Mouse (Mus musculus) forebrain, embryonic 12.5 days (tissue): Measurements from ENCODE around the gene Polr1e. TPM values are rescaled to one million over a fixed set of nuclear protein-coding genes. Genes with fewer than 3 reads are reported as not detected.

Experiments used
- ATAC-seq: fragments of 200-750 bp; cut with Nextera tagmentation; 2 replicates; pipeline ENCODE4 v1.8.0; 2017; ENCODE audit warnings: moderate TSS enrichment; ENCODE audit not compliant: low FRiP score
- H3K27ac ChIP-seq: fragments of 300-500 bp; sonication (generic); 2 replicates; pipeline ENCODE4 v1.5.1; 2016; ENCODE audit warnings: mild to moderate bottlenecking
- H3K27me3 ChIP-seq: fragments of 300-500 bp; sonication (generic); 2 replicates; pipeline ENCODE4 v1.6.1; 2016; ENCODE audit warnings: mild to moderate bottlenecking
- H3K36me3 ChIP-seq: fragments of 300-500 bp; sonication (generic); replicated peaks from 2 replicates; pipeline ENCODE4 v1.6.1; 2016; ENCODE audit warnings: mild to moderate bottlenecking
- H3K4me1 ChIP-seq: fragments of 300-500 bp; sonication (generic); 2 replicates; pipeline ENCODE4 v1.6.1; 2016
- H3K4me2 ChIP-seq: fragments of 300-500 bp; sonication (generic); 2 replicates; pipeline ENCODE4 v1.6.1; 2016; ENCODE audit warnings: mild to moderate bottlenecking, moderate library complexity
- H3K4me3 ChIP-seq: fragments of 300-500 bp; sonication (generic); replicated peaks from 2 replicates; pipeline ENCODE4 v1.5.1; 2016; ENCODE audit warnings: mild to moderate bottlenecking
- H3K9ac ChIP-seq: fragments of 300-500 bp; sonication (generic); 2 replicates; pipeline ENCODE4 v1.6.1; 2016; ENCODE audit warnings: mild to moderate bottlenecking
- H3K9me3 ChIP-seq: fragments of 300-500 bp; sonication (generic); 2 replicates; pipeline ENCODE4 v1.6.1; 2016
- WGBS: fragments of 180-500 bp; shearing (Covaris S2); methylation state at CpG from one replicate; pipeline ENCODE4 v1.1.7; 2016; 5-methylcytosine and 5-hydroxymethylcytosine counted together
- polyA plus RNA-seq: library from polyadenylated mRNA; unstranded; fragments of >200 nt; fragmentation: Nextera tagmentation; extraction: Ambion mirVana; gene quantifications from 2 replicates; pipeline ENCODE4 v1.2.1, GENCODE M21; 2016

The Polr1e gene
- polyA plus RNA-seq, result 41.5 and 45.5 TPM in 2 replicates

GRCm38 (mm10) chr4:45018452-45018980 is at the start of gene Polr1e:
TSS of gene Polr1e (plus strand) at chr4:45018583.
- H3K4me2 ChIP-seq, result peak within 1 kb of the TSS; percentile 97
- H3K27me3 ChIP-seq, result no peaks in the 10 kb centered on the region
- H3K36me3 ChIP-seq, result no peaks in the 10 kb centered on the region; the same call in 1 of the 2 replicates
- 0 out of 2 replicates have a peak within 1 kb of the TSS, but pooled peaks have one; percentile 25 for H3K27ac ChIP-seq
- peaks cover 29% of the 10 kb centered on the region for H3K4me1 ChIP-seq
- no peaks in the 10 kb centered on the region for H3K9me3 ChIP-seq
- peak within 1 kb of the TSS; percentile 63 for H3K9ac ChIP-seq
- H3K4me3 ChIP-seq, result peak within 1 kb of the TSS; percentile 75
- ATAC-seq, result peak; percentile 95
- WGBS, result under 1% methylated on average over 29 of the region's 29 CpGs

- H3K27me3 ChIP-seq, result no peaks in the 10 kb centered on the region; the same call in 1 of the 2 replicates
- no peak for ATAC-seq
- no peaks in the 10 kb centered on the region for H3K36me3 ChIP-seq
- no peaks in the 10 kb centered on the region; the same call in 1 of the 2 replicates for H3K4me1 ChIP-seq
- no peak overlapping the region for H3K27ac ChIP-seq
- no peak overlapping the region for H3K4me2 ChIP-seq
- 94% methylated on average over 7 of the region's 7 CpGs for WGBS
- no peak overlapping the region for H3K9ac ChIP-seq
- H3K4me3 ChIP-seq, result no peak overlapping the region
- H3K9me3 ChIP-seq, result no peaks in the 10 kb centered on the region
Measured at GRCm38 (mm10) chr4:44970056-44970455, 48.3 kb upstream of the Polr1e start.

GRCm38 (mm10) chr4:44970612-44971110 is 47.7 kb upstream of the Polr1e start:
- Histone ChIP-seq H3K4me1 (no peaks in the 10 kb centered on the region; the same call in 1 of the 2 replicates), H3K9ac (no peak overlapping the region), H3K4me3 (no peak overlapping the region), H3K27ac (no peak overlapping the region), H3K9me3 (no peaks in the 10 kb centered on the region), H3K4me2 (no peak overlapping the region), H3K27me3 (no peaks in the 10 kb centered on the region; the same call in 1 of the 2 replicates), H3K36me3 (no peaks in the 10 kb centered on the region)
- WGBS, result 23% methylated on average over 10 of the region's 10 CpGs
- no peak for ATAC-seq

GRCm38 (mm10) chr4:44973450-44973849 is 44.9 kb upstream of the Polr1e start:
- H3K4me3 ChIP-seq, result no peak overlapping the region
- no peaks in the 10 kb centered on the region for H3K9me3 ChIP-seq
- no peak overlapping the region for H3K27ac ChIP-seq
- peak overlapping the region; percentile 36 for H3K4me2 ChIP-seq
- H3K4me1 ChIP-seq, result no peaks in the 10 kb centered on the region; the same call in 1 of the 2 replicates
- no peak overlapping the region for H3K9ac ChIP-seq
- no peaks in the 10 kb centered on the region for H3K36me3 ChIP-seq
- ATAC-seq, result peak; percentile 72
- WGBS, result 11% methylated on average over 9 of the region's 9 CpGs
- no peaks in the 10 kb centered on the region for H3K27me3 ChIP-seq

GRCm38 (mm10) chr4:44973871-44974270 is 44.5 kb upstream of the Polr1e start:
- Histone ChIP-seq H3K9me3 (no peaks in the 10 kb centered on the region), H3K27ac (no peak overlapping the region), H3K27me3 (no peaks in the 10 kb centered on the region), H3K4me3 (no peak overlapping the region), H3K4me2 (peak overlapping the region; percentile 36), H3K9ac (no peak overlapping the region), H3K4me1 (no peaks in the 10 kb centered on the region; the same call in 1 of the 2 replicates), H3K36me3 (no peaks in the 10 kb centered on the region)
- 61% methylated on average over 14 of the region's 14 CpGs for WGBS
- ATAC-seq, result 0 out of 2 replicates have a peak, but pooled peaks have one; percentile 20

DNA sequence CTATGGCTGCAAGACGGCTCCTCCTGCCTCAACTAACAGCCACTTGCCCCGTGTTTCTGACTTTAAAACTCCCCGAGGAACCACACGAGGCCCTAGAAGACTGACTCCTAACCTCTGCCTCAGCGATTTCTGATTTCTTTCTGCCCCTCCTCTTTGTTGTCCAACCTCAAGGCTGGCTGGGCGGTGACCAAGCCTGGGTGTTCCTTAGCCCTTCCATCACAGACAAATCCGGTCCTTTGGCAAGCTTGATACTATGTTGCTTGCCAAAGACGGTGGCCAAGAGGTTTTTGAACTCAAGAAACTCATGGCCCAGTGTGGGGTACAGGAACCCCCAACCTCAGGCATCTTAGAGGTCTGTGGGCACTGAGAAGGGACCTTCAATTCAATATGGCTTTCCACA is 44.1 kb upstream of the Polr1e start:
- ATAC-seq, result no peak
- Histone ChIP-seq H3K4me2 (no peak overlapping the region), H3K27ac (no peak overlapping the region), H3K9ac (no peak overlapping the region), H3K4me3 (no peak overlapping the region), H3K36me3 (no peaks in the 10 kb centered on the region), H3K4me1 (no peaks in the 10 kb centered on the region; the same call in 1 of the 2 replicates), H3K27me3 (no peaks in the 10 kb centered on the region), H3K9me3 (no peaks in the 10 kb centered on the region)
- 84% methylated on average over 8 of the region's 8 CpGs for WGBS

GRCm38 (mm10) chr4:44976026-44976615 is 42.3 kb upstream of the Polr1e start:
- Histone ChIP-seq H3K27me3 (no peaks in the 10 kb centered on the region), H3K4me2 (no peak overlapping the region), H3K9me3 (no peaks in the 10 kb centered on the region), H3K4me3 (no peak overlapping the region), H3K36me3 (no peaks in the 10 kb centered on the region), H3K9ac (no peak overlapping the region), H3K4me1 (peaks cover 6% of the 10 kb centered on the region), H3K27ac (no peak overlapping the region)
- WGBS, result 87% methylated on average over 6 of the region's 6 CpGs
- no peak for ATAC-seq

DNA sequence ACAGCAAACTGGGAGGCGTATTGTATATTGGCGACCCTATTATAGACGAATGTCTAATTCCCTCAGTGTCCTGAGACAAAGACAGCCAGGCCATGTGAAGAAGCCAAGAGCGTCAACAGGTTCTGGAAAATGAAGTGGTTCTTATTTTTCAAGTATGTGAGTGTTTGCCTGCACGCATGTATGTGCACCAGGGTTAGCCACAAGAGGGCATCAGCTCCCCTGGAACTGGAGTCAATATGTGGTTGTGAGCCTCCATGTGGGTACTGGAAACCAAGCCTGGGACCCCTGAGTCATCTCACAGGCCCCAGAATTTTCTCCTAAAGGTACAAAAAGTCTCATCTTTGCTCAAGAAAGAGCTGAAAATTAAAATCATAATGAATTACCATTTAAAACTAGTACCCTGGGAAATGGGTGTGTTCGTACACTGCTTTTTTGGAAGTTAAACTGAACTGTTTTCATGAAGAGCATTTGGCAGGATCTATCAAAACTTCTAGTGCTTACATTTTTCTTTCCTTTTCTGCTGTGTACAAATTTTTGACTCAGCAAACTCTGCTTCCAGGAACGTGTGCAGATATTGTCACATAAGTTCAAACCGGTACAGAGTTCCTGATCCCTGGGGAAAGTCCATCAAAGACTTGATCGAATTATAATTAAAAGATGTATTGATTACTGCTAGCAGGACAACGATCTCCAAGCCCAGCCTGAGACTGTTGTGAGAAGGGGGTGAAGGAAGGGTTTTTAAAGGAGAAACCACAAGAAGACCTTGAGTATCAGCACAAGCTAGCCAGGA is 41.3 kb upstream of the Polr1e start:
- Histone ChIP-seq H3K4me2 (no peak overlapping the region), H3K27ac (no peak overlapping the region), H3K9me3 (no peaks in the 10 kb centered on the region), H3K36me3 (no peaks in the 10 kb centered on the region), H3K4me3 (no peak overlapping the region), H3K9ac (no peak overlapping the region), H3K4me1 (peaks cover 13% of the 10 kb centered on the region), H3K27me3 (no peaks in the 10 kb centered on the region)
- ATAC-seq, result no peak
- WGBS, result 86% methylated on average over 10 of the region's 10 CpGs

- no peak for ATAC-seq
- Histone ChIP-seq H3K36me3 (no peaks in the 10 kb centered on the region), H3K4me1 (peaks cover 14% of the 10 kb centered on the region), H3K27ac (no peak overlapping the region), H3K9me3 (no peaks in the 10 kb centered on the region), H3K27me3 (no peaks in the 10 kb centered on the region), H3K9ac (no peak overlapping the region), H3K4me2 (no peak overlapping the region), H3K4me3 (no peak overlapping the region)
- WGBS, result 85% methylated on average over 5 of the region's 5 CpGs
Measured at GRCm38 (mm10) chr4:44978175-44978574, 40.2 kb upstream of the Polr1e start.

DNA sequence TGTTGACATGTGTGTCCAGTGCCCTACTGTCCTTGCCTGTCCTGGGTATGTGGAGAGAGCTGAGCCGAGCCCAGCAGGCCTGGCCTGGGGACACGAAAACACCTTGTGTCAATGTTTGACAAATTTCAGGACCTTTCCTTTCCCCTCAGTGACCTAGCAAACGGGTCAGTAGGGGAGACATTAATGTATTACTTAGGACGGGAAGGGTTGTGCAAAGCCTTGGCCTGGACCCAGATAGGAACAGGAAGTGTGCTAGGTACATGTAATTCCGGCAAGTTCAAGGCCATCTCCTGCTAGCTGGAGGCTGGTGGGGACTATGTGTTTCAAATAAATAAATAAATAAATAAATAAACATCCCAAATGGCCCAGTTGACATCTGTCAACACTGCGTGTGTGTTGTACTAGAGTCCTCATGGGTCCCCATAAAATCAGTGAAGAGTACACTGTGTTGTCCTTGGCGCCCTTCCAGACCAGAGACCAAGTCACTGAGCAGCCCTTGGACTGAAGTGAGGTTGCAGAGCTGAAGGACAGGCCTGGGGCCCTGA is 38.5 kb upstream of the Polr1e start:
- Histone ChIP-seq H3K9me3 (no peaks in the 10 kb centered on the region), H3K4me3 (no peak overlapping the region), H3K36me3 (0 out of 2 replicates have a peak, but pooled peaks cover 5% of the 10 kb centered on the region), H3K27me3 (no peaks in the 10 kb centered on the region), H3K4me2 (no peak overlapping the region), H3K9ac (no peak overlapping the region), H3K4me1 (peaks cover 14% of the 10 kb centered on the region), H3K27ac (no peak overlapping the region)
- ATAC-seq, result no peak
- WGBS, result 88% methylated on average over 7 of the region's 7 CpGs

DNA sequence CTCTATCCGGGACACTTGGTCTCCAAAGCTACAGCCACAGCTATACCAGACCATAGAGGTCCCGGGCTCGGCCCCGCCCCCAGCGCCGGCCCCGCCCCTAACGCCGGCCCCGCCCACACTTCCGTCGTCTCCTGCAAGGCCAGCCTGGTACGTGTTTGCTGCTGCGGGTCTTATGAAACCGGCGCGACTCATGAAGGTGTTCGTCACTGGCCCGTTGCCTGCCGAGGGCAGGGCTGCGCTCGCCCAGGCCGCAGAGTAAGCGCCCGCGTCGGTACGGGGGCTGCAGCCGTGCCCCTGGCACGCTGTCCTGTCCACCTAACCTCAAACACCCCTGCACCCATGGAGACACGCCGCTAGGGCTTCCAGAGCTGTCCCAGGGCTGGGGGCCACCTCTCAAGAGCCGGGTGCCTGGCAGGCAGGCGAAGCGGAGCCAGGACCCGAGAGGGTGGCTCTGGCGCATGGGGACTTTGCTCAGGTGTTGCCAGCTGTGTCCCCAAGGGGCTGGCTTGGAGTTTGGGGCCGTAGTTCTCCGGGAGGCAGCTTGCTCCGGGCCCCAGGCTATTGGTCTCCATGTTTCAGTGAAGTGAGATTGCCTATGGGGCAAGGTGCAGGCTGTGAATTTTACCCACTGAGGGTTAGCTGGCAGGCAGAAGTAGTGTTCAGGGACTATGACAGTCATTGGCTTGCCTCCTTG is 37.0 kb upstream of the Polr1e start, which contains the start of gene Grhpr:
TSS of gene Grhpr (plus strand) at position 116 of the 694 bp plus-strand sequence.
- Histone ChIP-seq H3K27ac (peak within 1 kb of the TSS; percentile 73), H3K9ac (peak within 1 kb of the TSS; percentile 81), H3K36me3 (peaks cover 5% of the 10 kb centered on the region; the same call in 1 of the 2 replicates), H3K4me1 (peaks cover 14% of the 10 kb centered on the region), H3K4me2 (peak within 1 kb of the TSS; percentile 94), H3K4me3 (peak within 1 kb of the TSS; percentile 72), H3K9me3 (no peaks in the 10 kb centered on the region), H3K27me3 (no peaks in the 10 kb centered on the region)
- peak; percentile 95 for ATAC-seq
- under 1% methylated on average over 40 of the region's 40 CpGs for WGBS
